Mouse (Mus musculus) macrophage (primary cell): ENCODE measurements at regions not wholly inside any gene's neighbourhood (a gene's known extent, or its start where the extent isn't known, plus 50 kb on each side); places are given as distances from the start of the nearest gene placed in this dataset.

Experiments used
- H3K27ac ChIP-seq: fragments of 350-480 bp; formaldehyde crosslinking; 2 replicates; pipeline ENCODE4 v1.9.0; 2021
- H3K36me3 ChIP-seq: fragments of 350-480 bp; formaldehyde crosslinking; 2 replicates; pipeline ENCODE4 v1.9.0; 2021; ENCODE audit errors: inconsistent target
- H3K4me3 ChIP-seq: fragments of 350-480 bp; formaldehyde crosslinking; 2 replicates; pipeline ENCODE4 v1.9.0; 2021; ENCODE audit errors: inconsistent target
- H3K79me2 ChIP-seq: fragments of 350-480 bp; formaldehyde crosslinking; 2 replicates; pipeline ENCODE4 v1.9.0; 2021; ENCODE audit errors: inconsistent target
- WGBS: methylation state at CpG from one replicate; pipeline ENCODE4 v1.1.7; 2026; ENCODE audit warnings: inconsistent platforms; ENCODE audit not compliant: missing documents; 5-methylcytosine and 5-hydroxymethylcytosine counted together

- no peaks in the 10 kb centered on the region for H3K36me3 ChIP-seq
- WGBS = 96% methylated on average over 7 of the region's 7 CpGs
- no peak overlapping the region for H3K27ac ChIP-seq
- H3K79me2 ChIP-seq = no peaks in the 10 kb centered on the region
- no peak overlapping the region for H3K4me3 ChIP-seq
Measured at GRCm38 (mm10) chr6:31299395-31299794, 99.1 kb upstream of the Mkln1 start.

GRCm38 (mm10) chr6:31305736-31306135 is 92.8 kb upstream of the Mkln1 start:
- Histone ChIP-seq H3K79me2 (no peaks in the 10 kb centered on the region), H3K27ac (no peak overlapping the region), H3K4me3 (no peak overlapping the region), H3K36me3 (no peaks in the 10 kb centered on the region)
- 79% methylated on average over 5 of the region's 5 CpGs for WGBS

GRCm38 (mm10) chr6:31307047-31307633 is 91.4 kb upstream of the Mkln1 start:
- Histone ChIP-seq H3K4me3 (no peak overlapping the region), H3K79me2 (no peaks in the 10 kb centered on the region), H3K36me3 (no peaks in the 10 kb centered on the region), H3K27ac (no peak overlapping the region)
- 91% methylated on average over 5 of the region's 5 CpGs for WGBS

GRCm38 (mm10) chr6:31307899-31308298 is 90.6 kb upstream of the Mkln1 start:
- no peak overlapping the region for H3K27ac ChIP-seq
- H3K36me3 ChIP-seq = no peaks in the 10 kb centered on the region
- WGBS = 58% methylated on average over 4 of the region's 4 CpGs
- H3K4me3 ChIP-seq = no peak overlapping the region
- H3K79me2 ChIP-seq = no peaks in the 10 kb centered on the region

- WGBS = 96% methylated on average over 3 of the region's 5 CpGs
Measured at GRCm38 (mm10) chr6:31310660-31311059, 87.9 kb upstream of the Mkln1 start.

GRCm38 (mm10) chr6:31313869-31314470 is 84.6 kb upstream of the Mkln1 start:
- Histone ChIP-seq H3K79me2 (no peaks in the 10 kb centered on the region), H3K4me3 (no peak overlapping the region), H3K36me3 (no peaks in the 10 kb centered on the region), H3K27ac (peak overlapping the region; percentile 21; the same call in 1 of the 2 replicates)
- WGBS = 23% methylated on average over 5 of the region's 5 CpGs

More at GRCm38 (mm10) chr6:31310660-31311059, 87.9 kb upstream of the Mkln1 start:
- no peak overlapping the region for H3K27ac ChIP-seq
- no peak overlapping the region for H3K4me3 ChIP-seq
- no peaks in the 10 kb centered on the region for H3K79me2 ChIP-seq
- no peaks in the 10 kb centered on the region for H3K36me3 ChIP-seq

- Histone ChIP-seq H3K4me3 (no peak overlapping the region), H3K36me3 (no peaks in the 10 kb centered on the region), H3K27ac (no peak overlapping the region), H3K79me2 (no peaks in the 10 kb centered on the region)
- WGBS = 53% methylated on average over 12 of the region's 12 CpGs
Measured at GRCm38 (mm10) chr6:31317741-31318225, 80.8 kb upstream of the Mkln1 start.

- Histone ChIP-seq H3K4me3 (no peak overlapping the region), H3K36me3 (no peaks in the 10 kb centered on the region), H3K27ac (no peak overlapping the region), H3K79me2 (no peaks in the 10 kb centered on the region)
- WGBS = 17% methylated on average over 11 of the region's 11 CpGs
Measured at GRCm38 (mm10) chr6:31318506-31318905, 80.0 kb upstream of the Mkln1 start.

GRCm38 (mm10) chr6:31319431-31319830 is 79.1 kb upstream of the Mkln1 start:
- H3K4me3 ChIP-seq = no peak overlapping the region
- H3K36me3 ChIP-seq = no peaks in the 10 kb centered on the region
- no peaks in the 10 kb centered on the region for H3K79me2 ChIP-seq
- no peak overlapping the region for H3K27ac ChIP-seq
- 100% methylated on average over 2 of the region's 2 CpGs for WGBS

- Histone ChIP-seq H3K36me3 (no peaks in the 10 kb centered on the region), H3K79me2 (no peaks in the 10 kb centered on the region), H3K27ac (no peak overlapping the region), H3K4me3 (no peak overlapping the region)
- WGBS = 87% methylated on average over 3 of the region's 3 CpGs
Measured at GRCm38 (mm10) chr6:31320141-31320830, 78.2 kb upstream of the Mkln1 start.

- H3K27ac ChIP-seq = no peak overlapping the region
- no peaks in the 10 kb centered on the region for H3K36me3 ChIP-seq
- no peaks in the 10 kb centered on the region for H3K79me2 ChIP-seq
- H3K4me3 ChIP-seq = no peak overlapping the region
- WGBS = 55% methylated on average over 7 of the region's 7 CpGs
Measured at GRCm38 (mm10) chr6:31321066-31321846, 77.3 kb upstream of the Mkln1 start.

GRCm38 (mm10) chr6:31321902-31322301 is 76.6 kb upstream of the Mkln1 start:
- H3K27ac ChIP-seq = no peak overlapping the region
- 80% methylated on average over 10 of the region's 10 CpGs for WGBS
- H3K4me3 ChIP-seq = no peak overlapping the region
- H3K36me3 ChIP-seq = no peaks in the 10 kb centered on the region
- H3K79me2 ChIP-seq = no peaks in the 10 kb centered on the region

- Histone ChIP-seq H3K4me3 (no peak overlapping the region), H3K36me3 (no peaks in the 10 kb centered on the region), H3K79me2 (no peaks in the 10 kb centered on the region), H3K27ac (no peak overlapping the region)
- WGBS = 94% methylated on average over 8 of the region's 9 CpGs
Measured at GRCm38 (mm10) chr6:31323228-31324190, 75.0 kb upstream of the Mkln1 start.

- Histone ChIP-seq H3K4me3 (no peak overlapping the region), H3K27ac (no peak overlapping the region), H3K36me3 (no peaks in the 10 kb centered on the region), H3K79me2 (no peaks in the 10 kb centered on the region)
- WGBS = 68% methylated on average over 6 of the region's 6 CpGs
Measured at GRCm38 (mm10) chr6:31324717-31325116, 73.8 kb upstream of the Mkln1 start.
